Mouse (Mus musculus) left cerebral cortex, postnatal 10 days (tissue): ENCODE data around the gene Phactr2. TPM values are rescaled to one million over a fixed set of nuclear protein-coding genes. Genes with fewer than 3 reads are reported as not detected.

Experiments
- DNase-seq, 2 experiments: peaks; one replicate each; pipeline ENCODE4 v3.0.0; 2021 to 2022; ENCODE audit warnings: low spot score in 2 of 2, mixed read lengths in 1 of 2; ENCODE audit errors: extremely low spot score in 1 of 2
- intact Hi-C: fragments of 180-260 bp; cut with DNase I; formaldehyde crosslinking; loops from one replicate; pipeline ENCODE4 v1.15.1; 2025
- total RNA-seq, 2 experiments: library from RNA; stranded (reverse); gene quantifications; 2 replicates each; pipeline ENCODE4 v1.2.3; 2021

The Phactr2 gene
- total RNA-seq, 2 experiments from 2014 or later: 14.8 to 17.2 TPM

DNA sequence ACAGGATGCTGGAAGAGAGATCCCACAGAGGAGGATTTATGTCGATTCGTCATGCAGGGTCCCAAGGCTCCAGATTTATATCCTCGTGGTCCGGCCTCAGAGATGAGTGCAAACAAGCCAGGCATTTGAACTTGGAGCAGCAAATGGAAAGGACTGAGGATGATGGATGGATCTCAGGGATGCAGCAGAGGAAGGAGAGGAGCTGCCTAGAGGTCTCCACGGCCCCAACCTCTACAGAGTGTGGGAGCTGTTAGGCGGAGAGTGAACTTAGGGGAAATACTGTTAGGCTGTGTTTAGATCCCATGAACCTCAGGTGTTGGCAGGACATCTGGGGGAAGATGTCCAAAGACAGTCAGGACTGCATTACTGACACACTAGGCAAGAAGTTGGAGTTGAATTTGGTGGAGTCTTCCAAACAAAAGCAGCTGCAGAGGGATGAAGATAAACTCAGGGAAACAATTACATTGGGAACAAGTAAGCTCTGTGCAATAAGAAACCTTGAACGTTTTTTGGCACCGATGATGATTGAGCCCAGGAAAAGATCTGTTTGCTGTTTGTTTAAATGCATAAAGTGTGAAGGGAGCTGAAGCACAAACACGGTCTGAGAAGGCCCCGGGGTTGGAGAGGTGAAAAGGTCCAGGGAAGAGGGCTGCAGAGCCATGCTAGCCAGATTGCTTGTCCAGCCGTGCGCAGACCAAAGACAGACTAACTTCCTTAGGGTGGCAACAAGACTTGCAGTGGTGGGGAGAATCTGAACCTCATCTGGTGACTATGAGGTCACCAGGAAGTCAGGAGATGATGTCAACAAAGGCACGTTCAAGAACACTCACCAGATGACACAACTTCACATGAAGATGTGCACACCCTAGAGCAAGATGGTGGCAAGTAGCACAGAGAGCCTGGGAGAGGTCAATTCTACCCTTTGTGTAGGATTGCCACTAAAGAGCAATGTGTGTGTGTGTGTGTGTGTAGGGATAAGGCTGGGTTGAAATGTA lies 170.6 kb downstream of the Phactr2 start:
- DNase-seq: no peak
- intact Hi-C loops: no loop called here

GRCm38 (mm10) chr10:13300601-13301000 lies 173.6 kb downstream of the Phactr2 start:
- DNase-seq: no peak
- intact Hi-C loops: no loop called here

DNA sequence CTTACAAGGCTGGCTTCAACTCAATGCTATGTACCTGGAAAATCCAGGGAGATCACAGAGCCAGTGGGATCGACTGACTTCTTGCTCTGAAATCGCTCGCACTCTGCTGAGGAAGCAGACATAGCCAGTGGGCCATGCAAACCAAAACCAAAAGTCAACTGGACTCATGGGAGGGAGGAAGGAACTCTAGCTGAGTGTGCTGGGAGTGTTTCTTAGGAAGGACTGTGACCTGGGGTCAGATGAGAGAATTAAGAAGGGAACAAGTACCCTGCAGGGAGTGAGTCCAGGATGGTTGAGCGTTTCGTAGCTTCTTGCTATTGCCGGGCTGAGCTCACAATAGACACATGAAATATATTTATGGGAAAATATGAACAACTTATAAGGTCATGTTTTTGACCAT lies 174.0 kb downstream of the Phactr2 start:
- intact Hi-C loops: no loop called here
- no peak for DNase-seq

DNA sequence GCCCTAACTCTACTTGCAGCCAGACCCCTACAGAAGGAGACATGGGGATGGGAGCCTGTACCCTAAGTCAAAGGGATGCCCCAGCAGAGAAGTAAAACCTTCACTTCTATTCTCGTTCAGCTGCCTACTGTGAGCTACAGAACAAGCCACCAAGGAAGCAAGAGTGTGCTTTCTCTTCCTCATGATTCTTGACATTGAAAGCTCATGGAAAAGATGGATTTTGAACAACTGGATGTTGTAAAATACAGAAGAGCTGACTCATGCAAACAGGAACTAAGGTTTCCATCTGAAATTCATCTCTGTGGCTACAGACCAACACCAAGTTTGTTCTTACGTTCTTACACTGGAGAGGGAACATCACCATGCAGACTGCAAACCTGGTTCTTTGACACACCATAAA lies 179.3 kb downstream of the Phactr2 start:
- DNase-seq: no peak
- intact Hi-C loops: no loop called here

- intact Hi-C loops: no loop called here
- DNase-seq: no peak
Measured at GRCm38 (mm10) chr10:13292026-13292425, 182.2 kb downstream of the Phactr2 start.

DNA sequence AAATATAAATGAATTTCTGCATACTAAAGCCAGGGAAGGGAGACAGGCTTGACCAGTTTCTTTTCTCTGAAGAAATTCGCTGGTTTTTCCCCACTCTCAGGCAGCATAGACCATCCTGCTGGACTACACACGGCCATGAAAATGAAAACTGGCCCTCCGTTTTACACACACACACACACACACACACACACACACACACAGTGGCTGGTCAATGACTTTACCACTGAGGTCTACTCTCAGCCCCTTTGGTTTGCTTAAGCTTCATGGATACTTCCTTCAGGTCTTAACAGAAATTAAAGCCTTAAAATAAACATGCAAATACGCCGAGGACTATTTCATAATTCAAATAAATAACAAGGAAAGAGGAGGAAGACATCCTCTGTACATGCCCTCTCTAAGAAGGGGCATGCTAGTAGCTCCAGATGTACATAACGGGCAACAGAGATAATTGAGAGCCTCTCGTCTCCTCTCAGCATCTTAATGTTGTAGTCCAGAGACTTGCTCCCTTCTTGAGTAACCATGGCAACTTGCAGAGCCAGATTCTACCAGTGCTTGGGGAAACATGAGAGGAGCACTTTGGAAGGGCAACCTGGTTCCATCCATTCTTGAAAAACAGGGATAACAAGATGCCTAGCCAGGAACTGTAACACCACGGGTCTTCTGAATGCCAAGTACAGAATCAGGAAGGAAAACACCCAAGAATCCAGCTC lies 184.8 kb downstream of the Phactr2 start:
- DNase-seq: peak in 1 of 2 experiments; percentile 33
- intact Hi-C loops: no loop called here

GRCm38 (mm10) chr10:13288296-13288695 lies 185.9 kb downstream of the Phactr2 start:
- no peak for DNase-seq
- intact Hi-C loops: no loop called here

- DNase-seq: no peak
- intact Hi-C loops: no loop called here
Measured at GRCm38 (mm10) chr10:13283441-13283840, 190.8 kb downstream of the Phactr2 start.

GRCm38 (mm10) chr10:13280298-13280853 lies 193.8 kb downstream of the Phactr2 start:
- DNase-seq: no peak
- intact Hi-C loops: no loop called here

DNA sequence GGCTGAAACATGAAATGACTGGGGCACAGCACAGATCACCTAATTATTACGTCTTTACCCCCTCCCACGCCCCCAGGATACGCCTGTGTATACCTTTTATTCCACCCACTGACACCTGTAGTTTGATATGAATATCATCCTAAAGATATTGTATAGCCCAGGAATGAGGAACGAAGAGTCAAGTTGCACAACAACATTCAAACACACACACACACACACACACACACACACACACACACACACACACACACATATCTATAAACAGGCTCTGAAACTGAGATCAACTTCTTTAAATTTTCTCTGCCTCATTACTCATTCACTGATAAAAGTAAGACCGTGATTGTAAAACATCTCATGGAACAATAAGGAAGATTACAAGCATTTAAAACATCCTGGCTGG lies 197.9 kb downstream of the Phactr2 start:
- DNase-seq: no peak
- intact Hi-C loops: no loop called here

- no peak for DNase-seq
- intact Hi-C loops: no loop called here
Measured at GRCm38 (mm10) chr10:13275152-13275551, 199.1 kb downstream of the Phactr2 start.

GRCm38 (mm10) chr10:13274699-13275098 lies 199.5 kb downstream of the Phactr2 start:
- DNase-seq: no peak
- intact Hi-C loops: no loop called here

DNA sequence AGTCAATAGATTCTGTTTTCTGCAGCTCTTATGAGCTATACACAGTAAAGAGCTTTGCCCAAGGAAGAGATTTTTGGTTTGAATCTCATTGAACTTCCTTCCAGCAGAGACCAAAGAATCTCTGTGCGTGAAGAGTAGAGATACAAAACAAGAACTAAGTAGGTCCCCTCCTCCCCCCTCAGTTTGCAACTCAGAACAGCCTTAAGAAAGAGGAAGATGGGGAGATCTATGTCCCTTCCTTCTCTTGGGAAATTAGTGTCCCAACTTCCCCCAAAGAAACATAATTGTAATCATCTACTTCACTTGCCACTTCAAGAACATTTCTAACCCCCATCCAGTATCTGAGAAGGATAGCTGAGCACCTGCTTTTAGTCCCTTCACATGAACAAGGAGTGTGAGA lies 200.5 kb downstream of the Phactr2 start:
- no peak for DNase-seq
- intact Hi-C loops: no loop called here

DNA sequence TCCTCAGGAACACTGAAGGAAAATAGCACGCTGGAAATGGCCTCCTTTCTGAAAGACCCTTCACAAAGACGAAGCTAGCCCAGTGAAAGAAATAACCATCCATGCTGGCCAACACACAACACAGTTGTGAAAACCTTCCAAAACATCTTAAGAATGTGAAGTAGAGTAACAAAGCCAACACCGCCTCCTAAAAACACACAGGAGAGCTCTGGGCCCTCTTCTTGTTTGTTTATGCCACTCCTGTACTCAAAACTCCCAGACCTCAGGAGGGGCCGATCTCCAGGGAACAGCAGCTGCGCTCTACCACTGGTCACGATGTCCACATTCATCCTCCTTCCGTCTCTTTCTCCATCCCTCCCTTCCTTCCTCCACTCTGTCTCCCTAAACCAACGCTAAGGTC lies 202.5 kb downstream of the Phactr2 start:
- no peak for DNase-seq
- intact Hi-C loops: no loop called here

DNA sequence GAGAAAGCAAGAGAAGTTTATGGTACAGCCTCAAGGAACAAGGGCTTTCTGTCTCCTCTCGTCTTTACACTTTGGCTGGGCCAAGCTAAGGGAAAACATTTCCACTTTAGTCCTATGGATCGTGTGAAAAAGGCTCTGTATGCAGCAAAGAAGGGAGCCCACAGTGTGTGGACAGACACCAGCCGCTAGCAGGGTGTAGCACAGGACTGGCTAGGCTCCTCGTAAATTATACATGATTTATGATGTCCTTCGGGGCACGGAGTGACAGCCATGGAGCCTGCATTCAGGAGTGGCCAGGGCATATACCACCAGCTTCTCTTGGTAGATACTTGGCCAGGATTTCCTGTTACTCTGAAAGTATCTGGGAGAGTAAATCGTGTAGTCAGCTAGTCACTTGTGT lies 203.1 kb downstream of the Phactr2 start:
- intact Hi-C loops: no loop called here

DNA sequence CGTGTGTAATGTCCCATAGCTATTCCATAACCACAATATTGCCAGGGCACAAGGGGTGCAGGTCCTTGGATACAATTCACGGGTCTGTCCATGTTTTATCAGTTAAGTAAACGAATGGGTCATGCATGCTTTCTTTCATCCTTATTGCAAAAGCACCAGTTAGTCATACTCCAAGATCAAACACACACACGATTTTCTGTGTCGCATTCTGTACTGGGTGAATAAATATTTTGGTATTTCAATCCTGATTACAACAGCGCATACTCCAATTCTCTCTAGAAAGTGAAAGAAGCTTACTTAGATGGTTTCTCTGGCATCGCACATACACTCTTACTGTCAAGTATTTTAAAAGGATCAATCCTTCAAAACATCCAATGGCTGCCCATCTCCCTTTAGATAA lies 203.9 kb downstream of the Phactr2 start:
- intact Hi-C loops: no loop called here
- DNase-seq: no peak

More for the DNA sequence above, 203.1 kb downstream of the Phactr2 start:
- DNase-seq: no peak

- intact Hi-C loops: no loop called here
- DNase-seq: no peak
Measured at GRCm38 (mm10) chr10:13259251-13259650, 215.0 kb downstream of the Phactr2 start.

DNA sequence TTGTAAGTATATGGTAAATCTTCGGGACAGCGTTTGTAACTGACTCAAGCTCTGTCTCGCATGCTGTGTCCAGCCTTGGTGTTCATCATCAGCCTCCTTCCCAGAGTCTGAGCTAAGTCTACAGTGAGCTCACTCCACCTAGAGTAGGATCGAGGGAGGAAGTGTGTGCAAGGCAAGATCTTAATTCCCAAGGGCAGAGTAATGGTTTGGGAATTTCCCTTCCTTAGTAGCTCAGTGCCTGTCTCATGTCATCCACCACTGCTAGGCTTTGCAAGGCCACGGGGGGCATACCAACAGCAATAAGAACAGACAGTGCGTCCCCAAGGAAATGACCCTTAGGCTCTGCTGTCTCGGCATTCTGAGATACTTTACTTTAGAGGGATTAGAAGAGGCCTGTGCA lies 218.0 kb downstream of the Phactr2 start:
- no peak for DNase-seq
- intact Hi-C loops: no loop called here

GRCm38 (mm10) chr10:13250280-13250679 lies 223.9 kb downstream of the Phactr2 start:
- intact Hi-C loops: no loop called here
- peak in 1 of 2 experiments; percentile 8 for DNase-seq

DNA sequence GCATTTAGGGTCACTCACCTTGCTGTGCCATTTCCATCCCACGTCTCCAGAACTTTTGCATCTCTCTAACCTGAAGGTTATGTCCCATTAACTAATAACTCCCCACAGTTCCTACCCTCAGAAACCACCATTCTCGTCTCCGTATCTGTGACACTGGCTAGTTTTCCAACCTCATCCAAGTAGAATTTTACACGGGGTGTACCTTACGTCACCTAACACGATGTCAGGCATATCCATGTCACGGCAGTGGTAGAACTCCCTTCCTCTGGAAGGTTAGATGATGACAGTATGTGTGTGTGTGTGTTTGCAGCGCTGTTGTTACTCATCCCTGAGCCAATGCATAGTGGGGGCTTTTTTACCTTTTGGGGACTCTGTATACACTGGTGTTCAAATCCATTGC lies 225.1 kb downstream of the Phactr2 start:
- DNase-seq: no peak
- intact Hi-C loops: no loop called here
